Mouse (Mus musculus): ENCODE results near the gene Lrrn4. TPM values are rescaled to one million over a fixed set of nuclear protein-coding genes. Genes with fewer than 3 reads are reported as not detected.

The Lrrn4 gene
- polyA plus RNA-seq, 1 experiment, result not detected

- TF ChIP-seq MYOG (IDR thresholded peaks at IDR 0.05; ENCODE audit: control insufficient read depth, extremely low read depth, insufficient read length) (no peak), USF1 (IDR thresholded peaks at IDR 0.05; ENCODE audit: low read depth) (no peak), MYOD1 (IDR thresholded peaks at IDR 0.05; ENCODE audit: control insufficient read depth, insufficient read length, low read depth) (no peak), MAX (IDR thresholded peaks at IDR 0.05) (peak; percentile 66), CTCF (IDR thresholded peaks at IDR 0.05; ENCODE audit: control insufficient read depth, insufficient read depth, insufficient read length) (peak; percentile 96), CEBPB (IDR thresholded peaks at IDR 0.05; ENCODE audit: low read depth) (no peak), FOSL1 (IDR thresholded peaks at IDR 0.05; ENCODE audit: insufficient read depth, low read length, poor library complexity, severe bottlenecking) (no peak)
- peaks cover 31% of the 10 kb centered on the region for H3K36me3 ChIP-seq (ENCODE audit: control insufficient read depth, insufficient read depth)
- H3K79me3 ChIP-seq (ENCODE audit: low read depth), result peaks cover 19% of the 10 kb centered on the region
These were observed 34.0 kb downstream of the Lrrn4 start, which contains the start of gene Crls1 for GRCm38 (mm10) chr2:132846407-132847358. TSS of gene Crls1 (plus strand) at chr2:132846666.

GRCm38 (mm10) chr2:132841071-132841470 is 39.6 kb downstream of the Lrrn4 start:
- H3ac ChIP-seq (ENCODE audit: control insufficient read depth, insufficient read length, low read depth), result no peak overlapping the region

More at GRCm38 (mm10) chr2:132846407-132847358, 34.0 kb downstream of the Lrrn4 start, which contains the start of gene Crls1:
- Histone ChIP-seq H3K27me3 (ENCODE audit: control insufficient read depth, insufficient read depth, insufficient read length) (no peaks in the 10 kb centered on the region), H3K79me2 (ENCODE audit: control insufficient read depth, insufficient read depth) (peaks cover 50% of the 10 kb centered on the region), H3K4me3 (ENCODE audit: insufficient read depth, poor library complexity, severe bottlenecking) (peak within 1 kb of the TSS; percentile 79), H3ac (ENCODE audit: control insufficient read depth, insufficient read length, low read depth) (peak within 1 kb of the TSS; percentile 67)

More at GRCm38 (mm10) chr2:132841071-132841470, 39.6 kb downstream of the Lrrn4 start:
- no peaks in the 10 kb centered on the region for H3K27me3 ChIP-seq (ENCODE audit: control insufficient read depth, insufficient read depth, insufficient read length)
- no peaks in the 10 kb centered on the region for H3K79me3 ChIP-seq (ENCODE audit: low read depth)
- no peak overlapping the region for H3K4me3 ChIP-seq (ENCODE audit: insufficient read depth, poor library complexity, severe bottlenecking)
- peaks cover 39% of the 10 kb centered on the region for H3K36me3 ChIP-seq (ENCODE audit: control insufficient read depth, insufficient read depth)
- no peaks in the 10 kb centered on the region for H3K79me2 ChIP-seq (ENCODE audit: control insufficient read depth, insufficient read depth)
- TF ChIP-seq FOSL1 (IDR thresholded peaks at IDR 0.05; ENCODE audit: insufficient read depth, low read length, poor library complexity, severe bottlenecking) (no peak), CEBPB (IDR thresholded peaks at IDR 0.05; ENCODE audit: low read depth) (no peak), MYOG (IDR thresholded peaks at IDR 0.05; ENCODE audit: control insufficient read depth, extremely low read depth, insufficient read length) (no peak), CTCF (IDR thresholded peaks at IDR 0.05; ENCODE audit: control insufficient read depth, insufficient read depth, insufficient read length) (no peak), MAX (IDR thresholded peaks at IDR 0.05) (no peak), USF1 (IDR thresholded peaks at IDR 0.05; ENCODE audit: low read depth) (no peak), MYOD1 (IDR thresholded peaks at IDR 0.05; ENCODE audit: control insufficient read depth, insufficient read length, low read depth) (no peak)

Other genes with a start within 250 kb of the Lrrn4 start
- 5.3 TPM for gene Shld1, start 194.0 kb downstream of the Lrrn4 start, polyA plus RNA-seq (2012; fragmentation: generic; extraction: Trizol)
- 0.01 TPM for gene Chgb, start 99.6 kb downstream of the Lrrn4 start, polyA plus RNA-seq (2012; fragmentation: generic; extraction: Trizol)
- 18.8 TPM for gene Trmt6, start 64.8 kb downstream of the Lrrn4 start, polyA plus RNA-seq (2012; fragmentation: generic; extraction: Trizol)
- 2.8 TPM for gene Mcm8, start 64.8 kb downstream of the Lrrn4 start, polyA plus RNA-seq (2012; fragmentation: generic; extraction: Trizol)
- gene Crls1, start 34.2 kb downstream of the Lrrn4 start, polyA plus RNA-seq (2012; fragmentation: generic; extraction: Trizol), result 26.2 TPM
- gene Fermt1, start 65.0 kb upstream of the Lrrn4 start, polyA plus RNA-seq (2012; fragmentation: generic; extraction: Trizol), result not detected

Measured in C2C12 (cell line).